8 mouse cellular contexts compared by ENCODE assay signal in genomic region chr8:70611849-70612248, GRCm38 (mm10). TPM values are rescaled to one million over a fixed set of nuclear protein-coding genes. Genes with fewer than 3 reads are reported as not detected.
DNase-seq lines count a peak whose midpoint lies in the region.

No protein-coding gene starts in this region.

- DNase-seq in NIH3T3 (ENCODE audit: low read depth): peak; percentile 84
- peak; percentile 84 for DNase-seq in cerebellum, adult 9-11 months
- DNase-seq in forelimb bud, embryonic 11.5 days (ENCODE audit: low read depth, low spot score): peak; percentile 85
- peak; percentile 90 for DNase-seq in hindbrain, embryonic 10.5 days (ENCODE audit: low spot score)
- DNase-seq in layer of hippocampus, postnatal 10 days (ENCODE audit: low spot score in 2 of 2): peak; percentile 93 to 95
- DNase-seq in lung, postnatal 14 days: peak; percentile 94
- DNase-seq in retina, embryonic 14.5 days (ENCODE audit: low spot score): peak; percentile 93
- DNase-seq in thymus, postnatal 36 days: peak; percentile 89 to 93

- peaks cover 25% of the 10 kb centered on the region for H3K27me3 ChIP-seq in hindbrain, embryonic 10.5 days (ENCODE audit: insufficient read depth, poor library complexity, severe bottlenecking)

- WGBS in hindbrain, embryonic 10.5 days: 2% methylated on average over 6 of the region's 6 CpGs

- no peaks in the 10 kb centered on the region for H3K9me3 ChIP-seq in hindbrain, embryonic 10.5 days

- peak overlapping the region; percentile 80 for H3K4me3 ChIP-seq in hindbrain, embryonic 10.5 days

- H3K27ac ChIP-seq in hindbrain, embryonic 10.5 days: peak overlapping the region; percentile 94

- H3K4me1 ChIP-seq in hindbrain, embryonic 10.5 days (replicated peaks): peaks cover 63% of the 10 kb centered on the region

- H3K36me3 ChIP-seq in hindbrain, embryonic 10.5 days: no peaks in the 10 kb centered on the region

RNA-seq across cellular contexts. Expression of gene Ssbp4, which starts 3.2 kb away (rescaled TPM):
- 84.4 and 117 TPM in 2 replicates for polyA plus RNA-seq in hindbrain, embryonic 10.5 days (2016; fragmentation: Nextera tagmentation; extraction: Ambion mirVana)
- 100 to 1,000 TPM; 225 to 240 TPM for total RNA-seq in layer of hippocampus, postnatal 10 days (2021)

RNA-seq across cellular contexts. Expression of gene Lrrc25, which starts 4.1 kb away (rescaled TPM):
- 1.1 and 1.6 TPM in 2 replicates for polyA plus RNA-seq in hindbrain, embryonic 10.5 days (2016; fragmentation: Nextera tagmentation; extraction: Ambion mirVana)
- total RNA-seq in layer of hippocampus, postnatal 10 days (2021): 1 to 10 TPM in 1 of 2 experiments, under 1 TPM in 1; 0.96 to 2.3 TPM

RNA-seq across cellular contexts. Expression of gene Isyna1, which starts 17.7 kb away (rescaled TPM):
- 158 and 159 TPM in 2 replicates for polyA plus RNA-seq in hindbrain, embryonic 10.5 days (2016; fragmentation: Nextera tagmentation; extraction: Ambion mirVana)
- 10 to 100 TPM; 56.5 to 57.8 TPM for total RNA-seq in layer of hippocampus, postnatal 10 days (2021)

RNA-seq across cellular contexts. Expression of gene Gdf15, which starts 20.4 kb away (rescaled TPM):
- not detected in 2 replicates for polyA plus RNA-seq in hindbrain, embryonic 10.5 days (2016; fragmentation: Nextera tagmentation; extraction: Ambion mirVana)
- total RNA-seq in layer of hippocampus, postnatal 10 days (2021): not detected

RNA-seq across cellular contexts. Expression of gene Pgpep1, which starts 48.3 kb away (rescaled TPM):
- polyA plus RNA-seq in hindbrain, embryonic 10.5 days (2016; fragmentation: Nextera tagmentation; extraction: Ambion mirVana): 87.4 and 141 TPM in 2 replicates
- total RNA-seq in layer of hippocampus, postnatal 10 days (2021): 10 to 100 TPM; 25.8 to 31.9 TPM

Comparison
In these comparisons a context has a peak if more than half of its experiments do, and no peak if none do; other contexts are left out.
1. Peak in every context shown above with its lines: DNase-seq, H3K4me3 ChIP-seq and H3K27ac ChIP-seq.